Mouse (Mus musculus): ENCODE data around the gene Ltbp3.

The Ltbp3 gene

GRCm38 (mm10) chr19:5723934-5724548 is 16.7 kb upstream of the Ltbp3 start:
- no peak for DNase-seq (ENCODE audit: low spot score in 2 of 2)

GRCm38 (mm10) chr19:5724549-5724941 is 16.2 kb upstream of the Ltbp3 start:
- peak; percentile 68 to 80 for DNase-seq (ENCODE audit: low spot score in 2 of 2)

- no peak for DNase-seq (ENCODE audit: low spot score in 2 of 2)
These were observed 15.5 kb upstream of the Ltbp3 start for GRCm38 (mm10) chr19:5725029-5725707.

GRCm38 (mm10) chr19:5725767-5726515 is 14.8 kb upstream of the Ltbp3 start, which contains the start of gene Ehbp1l1:
TSS of gene Ehbp1l1 (minus strand) at chr19:5726317.
- peak; percentile 75 to 83 for DNase-seq (ENCODE audit: low spot score in 2 of 2)

GRCm38 (mm10) chr19:5726961-5727578 is 13.6 kb upstream of the Ltbp3 start:
- DNase-seq (ENCODE audit: low spot score in 2 of 2): peak; percentile 75 to 89

GRCm38 (mm10) chr19:5727701-5728100 is 13.0 kb upstream of the Ltbp3 start:
- peak; percentile 85 to 87 for DNase-seq (ENCODE audit: low spot score in 2 of 2)

GRCm38 (mm10) chr19:5728631-5729443 is 11.9 kb upstream of the Ltbp3 start:
- DNase-seq (ENCODE audit: low spot score in 2 of 2): no peak

- peak; percentile 77 to 78 for DNase-seq (ENCODE audit: low spot score in 2 of 2)
These were observed 11.3 kb upstream of the Ltbp3 start, which contains the start of gene Fam89b for GRCm38 (mm10) chr19:5729444-5729815. TSS of gene Fam89b (minus strand) at chr19:5729653.

- peak in 1 of 2 experiments; percentile 21 for DNase-seq (ENCODE audit: low spot score in 2 of 2)
These were observed 10.2 kb upstream of the Ltbp3 start for GRCm38 (mm10) chr19:5730314-5731186.

GRCm38 (mm10) chr19:5731264-5731978 is 9.3 kb upstream of the Ltbp3 start:
- peak; percentile 92 to 93 for DNase-seq (ENCODE audit: low spot score in 2 of 2)

GRCm38 (mm10) chr19:5734325-5734724 is 6.4 kb upstream of the Ltbp3 start:
- no peak for DNase-seq (ENCODE audit: low spot score in 2 of 2)

GRCm38 (mm10) chr19:5739446-5739845 is 1.3 kb upstream of the Ltbp3 start:
- DNase-seq (ENCODE audit: low spot score in 2 of 2): no peak

- DNase-seq (ENCODE audit: low spot score in 2 of 2): peak in 1 of 2 experiments; percentile 9
These were observed 1.0 kb downstream of the Ltbp3 start for GRCm38 (mm10) chr19:5741641-5742240.

- DNase-seq (ENCODE audit: low spot score in 2 of 2): no peak
These were observed 1.5 kb downstream of the Ltbp3 start for GRCm38 (mm10) chr19:5742241-5742641.

- DNase-seq (ENCODE audit: low spot score in 2 of 2): peak; percentile 37 to 62
These were observed 2.9 kb downstream of the Ltbp3 start for GRCm38 (mm10) chr19:5743576-5743975.

- no peak for DNase-seq (ENCODE audit: low spot score in 2 of 2)
These were observed 5.3 kb downstream of the Ltbp3 start for GRCm38 (mm10) chr19:5745756-5746710.

GRCm38 (mm10) chr19:5746907-5747363 is 6.2 kb downstream of the Ltbp3 start:
- DNase-seq (ENCODE audit: low spot score in 2 of 2): no peak

GRCm38 (mm10) chr19:5749476-5749875 is 8.8 kb downstream of the Ltbp3 start:
- DNase-seq (ENCODE audit: low spot score in 2 of 2): no peak

Measured in natural killer cell, adult 2 months (primary cell).